Mouse (Mus musculus) urinary bladder, postnatal 36 days (tissue): ENCODE data around the gene Pitpna.
"Not testable (repeated sequence)": the region's sequence is repeated elsewhere in the genome, so short reads cannot be mapped to it uniquely, and the experiment has no call there.

ENCODE experiments used
- DNase-seq, 2 experiments: peaks; one replicate each; pipeline ENCODE4 v3.0.0; 2022; ENCODE audit warnings: low spot score in 2 of 2, mixed read lengths in 1 of 2

Gene Pitpna

GRCm38 (mm10) chr11:75588285-75588941 lies 516 bp downstream of the Pitpna start:
- DNase-seq = peak in 1 of 2 experiments; percentile 29

- peak; percentile 18 to 42 for DNase-seq
Observed at GRCm38 (mm10) chr11:75592612-75593011, 4.7 kb downstream of the Pitpna start.

GRCm38 (mm10) chr11:75594431-75594830 lies 6.5 kb downstream of the Pitpna start:
- DNase-seq = no peak

DNA sequence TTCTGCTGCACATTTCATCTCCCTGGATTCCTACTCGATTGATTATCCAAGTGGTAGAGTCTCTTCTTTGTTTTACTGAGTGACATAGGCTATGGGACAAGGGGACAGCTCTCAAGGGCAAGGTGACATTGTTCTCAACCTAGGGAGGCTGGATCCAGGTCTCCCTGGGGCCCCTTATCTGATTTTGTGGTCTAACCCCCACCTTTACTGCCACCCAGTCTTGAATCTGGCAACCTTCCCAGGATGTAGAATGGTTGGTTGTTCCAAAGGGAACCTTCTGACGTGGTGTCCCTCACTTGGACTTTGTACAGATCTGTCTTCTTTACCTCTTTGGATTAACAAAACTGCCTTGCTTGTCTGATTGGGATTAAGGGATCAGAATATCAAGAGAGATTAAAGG lies 7.5 kb downstream of the Pitpna start:
- no peak for DNase-seq

GRCm38 (mm10) chr11:75595816-75596215 lies 7.9 kb downstream of the Pitpna start:
- no peak for DNase-seq

- DNase-seq = peak in 1 of 2 experiments; percentile 48
Observed at GRCm38 (mm10) chr11:75596726-75597255, 8.9 kb downstream of the Pitpna start.

GRCm38 (mm10) chr11:75598004-75598403 lies 10.1 kb downstream of the Pitpna start:
- DNase-seq = no peak

GRCm38 (mm10) chr11:75599802-75600201 lies 11.9 kb downstream of the Pitpna start:
- not testable (repeated sequence) for DNase-seq

DNA sequence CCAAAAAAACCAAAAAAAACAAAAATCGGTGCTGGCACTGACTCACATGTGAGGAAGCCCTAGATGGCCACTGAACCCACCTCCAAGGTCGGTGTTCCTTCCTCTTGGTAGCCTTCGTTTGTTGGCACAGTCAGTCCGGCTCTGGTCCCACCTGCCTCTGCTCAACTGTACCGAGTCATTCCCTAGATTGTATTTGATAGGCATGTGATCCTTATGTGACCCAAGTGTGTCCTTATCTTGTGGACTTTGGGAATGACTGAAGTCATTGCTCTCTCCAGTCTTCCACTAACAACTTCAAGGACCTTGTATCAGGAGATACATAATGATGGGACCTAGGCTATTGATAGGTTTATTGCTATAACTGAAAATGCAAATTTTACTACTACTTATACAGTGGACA lies 16.9 kb downstream of the Pitpna start:
- no peak for DNase-seq

DNA sequence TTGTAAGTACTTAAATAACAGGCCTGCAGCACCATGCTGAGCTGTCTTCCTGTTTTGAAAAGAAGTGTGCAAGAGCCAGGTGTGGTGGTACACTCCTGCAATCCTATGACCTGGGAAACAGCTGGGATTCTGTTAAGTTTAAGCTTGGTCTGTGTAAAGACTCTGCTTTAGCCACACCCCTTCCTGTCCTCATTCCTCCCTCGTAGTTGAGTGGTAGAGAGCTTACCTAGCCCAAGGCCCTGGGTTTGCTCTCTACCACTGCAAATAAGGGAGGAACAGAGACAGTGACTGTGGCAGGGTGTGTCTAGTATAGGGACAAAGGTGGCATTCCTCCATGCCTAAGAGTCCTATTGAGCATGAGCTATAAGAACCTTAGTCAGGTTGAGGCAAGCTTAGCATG lies 17.4 kb downstream of the Pitpna start:
- DNase-seq = no peak

GRCm38 (mm10) chr11:75608776-75609175 lies 20.9 kb downstream of the Pitpna start:
- DNase-seq = no peak

- no peak for DNase-seq
Observed at GRCm38 (mm10) chr11:75610021-75610420, 22.1 kb downstream of the Pitpna start.

DNA sequence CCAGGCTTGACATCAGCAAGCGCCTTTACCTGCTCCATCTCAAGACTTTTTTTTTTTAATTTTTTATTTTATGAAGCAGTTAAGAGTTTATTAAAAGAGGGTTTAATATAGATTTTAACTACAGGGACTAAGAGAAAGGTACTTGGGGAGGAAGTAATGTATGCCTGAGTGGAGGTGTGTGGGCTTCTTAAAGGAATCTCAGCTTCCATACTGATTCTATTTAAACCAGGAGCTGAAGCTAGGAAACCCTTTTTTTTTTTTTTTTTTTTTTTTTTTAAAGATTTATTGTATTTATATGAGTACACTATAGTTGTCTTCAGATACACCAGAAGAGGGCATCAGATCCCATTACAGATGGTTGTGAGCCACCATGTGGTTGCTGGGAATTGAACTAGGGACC lies 26.9 kb downstream of the Pitpna start:
- DNase-seq = no peak

- DNase-seq = no peak
Observed at GRCm38 (mm10) chr11:75615556-75615955, 27.7 kb downstream of the Pitpna start.

- DNase-seq = no peak
Observed at GRCm38 (mm10) chr11:75619133-75619532, 31.2 kb downstream of the Pitpna start.

DNA sequence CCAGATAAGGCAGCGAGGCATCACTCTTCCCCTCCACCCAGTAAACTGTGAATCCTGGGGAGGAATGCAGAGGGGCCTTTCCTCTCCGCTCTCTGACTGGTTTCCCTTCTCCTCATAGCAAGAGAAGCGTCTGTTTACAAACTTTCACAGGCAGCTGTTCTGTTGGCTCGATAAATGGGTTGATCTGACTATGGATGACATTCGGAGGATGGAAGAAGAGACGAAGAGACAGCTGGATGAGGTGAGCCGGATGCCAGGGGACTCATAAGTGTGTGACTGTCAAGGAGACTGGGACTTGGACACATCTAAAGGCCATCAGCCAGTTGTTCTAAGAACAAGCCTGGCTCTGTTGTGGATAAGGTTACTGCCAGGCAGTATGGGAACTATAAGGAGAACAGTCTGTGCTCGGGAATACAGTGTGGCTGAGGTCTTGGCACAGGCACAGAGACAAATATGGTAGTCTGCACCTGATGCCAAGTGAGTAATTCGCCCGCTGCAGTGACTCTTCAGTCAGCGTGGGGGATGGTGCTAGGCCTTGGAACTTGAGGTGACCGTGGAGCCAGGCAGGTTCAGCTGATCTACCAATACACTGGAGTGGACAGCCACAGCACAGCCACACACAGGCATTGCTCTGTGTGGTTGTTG lies 32.4 kb downstream of the Pitpna start:
- peak in 1 of 2 experiments; percentile 13 for DNase-seq

- DNase-seq = no peak
Observed at GRCm38 (mm10) chr11:75621426-75621825, 33.5 kb downstream of the Pitpna start.

- no peak for DNase-seq
Observed at GRCm38 (mm10) chr11:75622588-75623329, 34.9 kb downstream of the Pitpna start.

DNA sequence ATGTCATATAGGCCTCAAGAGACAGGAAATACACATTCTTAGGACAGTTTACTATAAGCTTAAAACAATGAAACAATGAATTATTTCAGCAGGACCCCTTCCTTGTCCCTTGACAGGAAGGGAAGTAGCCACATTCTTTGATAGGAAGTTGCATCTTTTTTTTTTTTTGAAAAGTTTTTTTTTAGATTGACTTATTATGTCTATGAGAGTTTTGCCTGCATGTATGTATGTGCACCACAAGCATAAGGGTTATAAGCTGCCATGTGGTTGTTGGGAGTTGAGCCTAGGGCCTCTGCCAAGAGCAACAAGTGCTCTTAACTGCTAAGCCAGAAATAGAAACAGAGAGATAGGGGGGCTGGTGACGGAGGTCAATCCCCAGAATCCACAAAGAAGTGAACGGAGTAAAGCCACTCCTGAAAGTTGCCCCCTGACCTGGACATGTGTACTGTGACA lies 36.2 kb downstream of the Pitpna start:
- no peak for DNase-seq

DNA sequence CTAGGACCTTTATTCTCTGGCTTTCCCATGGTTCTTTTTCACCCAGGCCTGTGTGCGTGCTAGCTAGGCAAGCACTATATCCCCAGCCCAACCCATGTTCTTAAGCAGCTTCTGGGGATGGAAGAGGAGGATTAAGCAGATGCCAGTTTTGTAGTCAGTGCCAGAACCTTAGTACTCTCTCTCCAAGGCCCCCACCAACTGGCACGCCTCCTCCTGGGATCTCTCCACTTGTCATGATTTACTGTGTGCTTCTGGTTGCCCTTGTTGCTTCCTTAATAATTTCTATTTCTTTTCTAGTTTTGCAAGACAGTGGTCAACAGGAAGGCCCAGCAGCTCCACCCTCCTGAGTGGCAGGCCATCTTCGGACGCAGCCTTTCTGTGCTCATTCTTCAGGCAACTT lies 37.9 kb downstream of the Pitpna start:
- DNase-seq = no peak

GRCm38 (mm10) chr11:75630098-75630497 lies 42.2 kb downstream of the Pitpna start:
- DNase-seq = no peak

- peak; percentile 96 to 97 for DNase-seq
Observed at GRCm38 (mm10) chr11:75630645-75631229, 42.8 kb downstream of the Pitpna start, which contains the start of gene Inpp5k. Gene Inpp5k, plus strand, starts transcription at chr11:75630988.
